Mouse (Mus musculus) spleen, adult 2 months (tissue): Measurements from ENCODE around the gene Mrps27. TPM values are rescaled to one million over a fixed set of nuclear protein-coding genes. Genes with fewer than 3 reads are reported as not detected.
"Not testable (repeated sequence)": the region's sequence is repeated elsewhere in the genome, so short reads cannot be mapped to it uniquely, and the experiment has no call there.

ENCODE experiments used
- DNase-seq, 2 experiments: peaks; one replicate each; pipeline versions ENCODE4 v3.0.0 to v3.0.0-alpha.2; 2012 to 2021; ENCODE audit warnings: low spot score in 2 of 2, low read depth in 1 of 2
- H3K27ac ChIP-seq: fragments of 200-500 bp; 2 replicates; pipeline ENCODE4 v1.5.1; 2012; ENCODE audit warnings: low read length, inconsistent platforms; ENCODE audit not compliant: insufficient read depth
- H3K27me3 ChIP-seq: fragments of 200-500 bp; 2 replicates; pipeline ENCODE4 v1.6.1; 2012; ENCODE audit warnings: mild to moderate bottlenecking, moderate library complexity, low read length, inconsistent platforms; ENCODE audit not compliant: control insufficient read depth, insufficient read depth
- H3K36me3 ChIP-seq: fragments of 200-500 bp; 2 replicates; pipeline ENCODE4 v1.6.1; 2012; ENCODE audit warnings: mild to moderate bottlenecking, low read length, inconsistent platforms; ENCODE audit not compliant: control insufficient read depth, insufficient read depth
- H3K4me1 ChIP-seq: fragments of 200-500 bp; 2 replicates; pipeline ENCODE4 v1.6.1; 2011; ENCODE audit warnings: inconsistent platforms; ENCODE audit not compliant: control insufficient read depth, insufficient read depth, insufficient read length
- H3K4me3 ChIP-seq: fragments of 200-500 bp; 2 replicates; pipeline ENCODE4 v1.5.1; 2011; ENCODE audit warnings: mild to moderate bottlenecking, inconsistent platforms; ENCODE audit not compliant: insufficient read depth, insufficient read length; ENCODE audit errors: extremely low read depth
- CTCF ChIP-seq: fragments of 200-500 bp; IDR thresholded peaks from 2 replicates; pipeline ENCODE4 v1.5.1; 2011; ENCODE audit warnings: mild to moderate bottlenecking, inconsistent platforms; ENCODE audit not compliant: insufficient read depth, insufficient read length, insufficient replicate concordance; ENCODE audit errors: extremely low read depth
- POLR2A ChIP-seq: fragments of 200-500 bp; IDR thresholded peaks from 2 replicates; pipeline ENCODE4 v1.6.1; 2011; ENCODE audit warnings: low read depth, low read length, inconsistent platforms
- WGBS: fragments of 180-500 bp; shearing (Covaris S2); methylation state at CpG from one replicate; pipeline ENCODE4 v1.1.7; 2018; 5-methylcytosine and 5-hydroxymethylcytosine counted together
- polyA plus RNA-seq: library from polyadenylated mRNA; depleted of rRNA; stranded (reverse); fragments of >200 nt; gene quantifications from 2 replicates; pipeline ENCODE4 v1.2.3, GENCODE M21; 2012

The Mrps27 gene
- polyA plus RNA-seq, 1 experiment, result 6.7 TPM

DNA sequence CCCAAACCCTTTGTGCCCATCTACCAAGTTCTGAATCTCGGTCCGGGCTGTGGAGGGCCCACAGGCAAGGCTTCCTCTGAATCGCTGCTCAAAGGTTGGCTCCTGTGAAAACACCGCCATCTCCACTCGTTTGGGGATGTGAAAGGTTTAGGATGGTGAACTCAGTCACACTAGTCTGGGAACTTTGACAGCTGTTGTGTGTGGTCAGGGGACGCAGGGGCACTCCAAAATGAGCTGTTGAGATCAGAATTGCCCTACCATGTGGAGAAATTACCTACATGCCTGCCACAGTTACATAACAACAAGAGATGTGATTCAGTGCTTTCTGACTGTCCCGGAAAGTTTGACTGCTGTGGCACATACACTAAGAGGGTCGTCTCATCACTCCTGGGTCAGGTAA, 36.2 kb upstream of the Mrps27 start:
- H3K36me3 ChIP-seq, result no peaks in the 10 kb centered on the region
- DNase-seq, result no peak
- 80% methylated on average over 8 of the region's 8 CpGs for WGBS
- H3K27me3 ChIP-seq, result no peaks in the 10 kb centered on the region
- TF ChIP-seq CTCF (no peak), POLR2A (no peak)
- H3K4me1 ChIP-seq, result no peaks in the 10 kb centered on the region
- no peak overlapping the region for H3K27ac ChIP-seq
- no peak overlapping the region for H3K4me3 ChIP-seq

DNA sequence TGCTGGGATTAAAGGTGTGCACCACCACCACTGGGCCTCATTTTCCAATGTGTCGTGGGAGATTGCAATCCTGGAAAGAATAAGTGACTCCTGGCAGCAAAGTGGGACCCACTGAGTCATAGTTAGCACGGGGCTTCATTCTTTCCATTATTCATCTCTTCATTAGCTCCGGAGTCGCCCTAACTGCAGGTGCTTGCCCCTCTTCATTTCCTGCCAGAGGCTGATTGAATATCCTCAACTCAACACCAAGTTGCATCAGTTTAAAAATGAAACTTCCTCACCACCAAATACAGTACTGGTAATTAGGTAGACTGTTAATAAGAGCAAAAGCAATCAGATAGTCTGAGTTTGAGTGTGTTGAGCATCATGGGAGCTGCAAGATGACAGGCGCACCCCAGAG, 30.5 kb upstream of the Mrps27 start:
- no peak for DNase-seq
- no peak overlapping the region for H3K27ac ChIP-seq
- H3K36me3 ChIP-seq, result no peaks in the 10 kb centered on the region
- TF ChIP-seq CTCF, result no peak
- no peak for TF ChIP-seq POLR2A
- H3K4me1 ChIP-seq, result no peaks in the 10 kb centered on the region
- WGBS, result 76% methylated on average over 5 of the region's 5 CpGs
- H3K27me3 ChIP-seq, result no peaks in the 10 kb centered on the region
- H3K4me3 ChIP-seq, result no peak overlapping the region

DNA sequence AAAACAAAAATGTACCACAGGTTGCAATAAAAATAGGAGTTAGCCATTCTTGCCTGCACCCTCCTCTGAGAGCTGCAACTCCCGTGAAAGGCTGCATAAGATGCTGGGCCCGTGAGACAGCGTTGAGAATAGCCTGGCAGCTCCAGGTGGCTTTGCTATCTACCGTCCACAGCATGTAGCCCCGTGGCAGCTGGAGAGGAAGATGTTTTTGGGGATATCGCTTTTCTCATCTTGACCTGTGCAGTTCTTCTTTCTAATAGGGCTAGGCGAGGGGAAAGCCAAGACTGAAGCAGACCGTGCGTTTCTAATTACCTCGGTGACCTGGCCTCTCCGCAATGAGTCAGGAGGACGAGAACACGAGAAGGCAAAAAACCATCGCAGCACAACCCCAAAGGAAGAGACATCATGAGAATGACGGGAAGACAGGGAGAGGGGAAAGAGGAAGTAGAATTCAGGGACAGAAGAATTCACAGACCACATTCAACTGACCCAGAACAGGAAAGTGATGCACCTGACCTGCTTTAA, 29.9 kb upstream of the Mrps27 start:
- TF ChIP-seq CTCF, result no peak
- TF ChIP-seq POLR2A, result no peak
- no peaks in the 10 kb centered on the region for H3K4me1 ChIP-seq
- WGBS, result 44% methylated on average over 15 of the region's 15 CpGs

DNA sequence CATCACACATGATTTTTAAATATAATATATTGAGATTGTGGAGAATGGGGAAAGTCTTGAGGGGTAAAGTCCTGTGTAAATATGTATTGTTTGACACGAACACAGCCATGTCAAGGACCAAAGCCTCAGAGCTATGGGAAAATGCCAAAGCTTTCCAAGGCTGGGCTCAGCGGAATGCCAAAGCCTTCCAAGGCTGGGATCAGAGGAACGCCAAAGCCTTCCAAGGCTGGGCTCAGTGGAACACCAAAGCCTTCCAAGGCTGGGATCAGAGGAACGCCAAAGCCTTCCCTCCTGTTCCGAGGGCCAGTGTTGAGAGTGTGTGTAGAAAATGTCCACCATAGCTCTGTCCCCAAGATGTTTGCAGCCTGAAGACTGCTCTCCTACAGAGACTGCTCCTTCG, 28.2 kb upstream of the Mrps27 start:
- no peak for TF ChIP-seq POLR2A
- TF ChIP-seq CTCF, result no peak
- Histone ChIP-seq H3K4me1 (no peaks in the 10 kb centered on the region), H3K27me3 (no peaks in the 10 kb centered on the region), H3K36me3 (peaks cover 14% of the 10 kb centered on the region), H3K4me3 (no peak overlapping the region), H3K27ac (no peak overlapping the region)
- 88% methylated on average over 6 of the region's 6 CpGs for WGBS
- DNase-seq, result no peak

More for the DNA sequence above, 29.9 kb upstream of the Mrps27 start:
- H3K36me3 ChIP-seq, result peaks cover 2% of the 10 kb centered on the region; the same call in 1 of the 2 replicates
- no peaks in the 10 kb centered on the region for H3K27me3 ChIP-seq
- no peak overlapping the region for H3K27ac ChIP-seq
- no peak for DNase-seq
- no peak overlapping the region for H3K4me3 ChIP-seq

DNA sequence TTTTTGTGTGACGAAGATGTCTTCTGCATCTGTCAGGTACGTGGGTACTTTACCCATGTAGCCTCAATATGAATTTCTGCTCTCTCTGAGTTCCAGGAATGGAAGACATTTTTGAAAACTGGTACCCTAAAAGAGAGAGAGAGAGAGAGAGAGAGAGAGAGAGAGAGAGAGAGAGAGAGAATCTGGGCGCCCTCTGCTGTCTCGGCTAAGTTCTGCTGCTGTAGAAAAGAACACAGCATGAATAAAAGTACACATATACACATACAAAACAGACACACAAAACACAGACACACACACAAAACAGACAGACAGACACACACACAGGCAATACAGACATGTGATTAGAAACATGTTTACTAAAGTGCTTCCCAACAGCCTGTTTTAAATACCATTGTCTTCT, 27.5 kb upstream of the Mrps27 start:
- Histone ChIP-seq H3K4me3 (no peak overlapping the region), H3K27ac (no peak overlapping the region), H3K27me3 (no peaks in the 10 kb centered on the region), H3K4me1 (no peaks in the 10 kb centered on the region), H3K36me3 (peaks cover 14% of the 10 kb centered on the region)
- DNase-seq, result no peak
- 58% methylated on average over 4 of the region's 4 CpGs for WGBS
- no peak for TF ChIP-seq POLR2A
- TF ChIP-seq CTCF, result no peak

DNA sequence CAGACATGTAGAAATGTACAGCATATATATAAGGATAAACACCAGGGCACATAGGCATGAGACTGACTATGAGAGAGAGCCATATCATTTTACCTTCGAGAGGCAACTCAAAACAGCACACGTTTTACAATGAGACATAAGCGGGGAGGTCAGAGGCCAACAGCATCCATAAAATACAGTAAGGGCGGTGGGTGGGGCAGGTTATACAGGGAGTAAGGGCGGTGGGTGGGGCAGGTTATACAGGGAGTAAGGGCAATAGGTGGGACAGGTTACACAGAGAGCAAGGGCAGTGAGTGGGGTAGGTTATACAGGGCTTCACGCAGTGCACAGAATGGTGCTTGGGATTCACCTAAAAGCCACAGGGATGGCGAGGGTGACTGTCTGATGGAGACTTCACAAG, 24.1 kb upstream of the Mrps27 start:
- 93% methylated on average over 7 of the region's 7 CpGs for WGBS
- Histone ChIP-seq H3K27ac (no peak overlapping the region), H3K4me1 (no peaks in the 10 kb centered on the region), H3K4me3 (no peak overlapping the region), H3K27me3 (no peaks in the 10 kb centered on the region), H3K36me3 (peaks cover 25% of the 10 kb centered on the region)
- TF ChIP-seq CTCF (no peak), POLR2A (no peak)
- no peak for DNase-seq

DNA sequence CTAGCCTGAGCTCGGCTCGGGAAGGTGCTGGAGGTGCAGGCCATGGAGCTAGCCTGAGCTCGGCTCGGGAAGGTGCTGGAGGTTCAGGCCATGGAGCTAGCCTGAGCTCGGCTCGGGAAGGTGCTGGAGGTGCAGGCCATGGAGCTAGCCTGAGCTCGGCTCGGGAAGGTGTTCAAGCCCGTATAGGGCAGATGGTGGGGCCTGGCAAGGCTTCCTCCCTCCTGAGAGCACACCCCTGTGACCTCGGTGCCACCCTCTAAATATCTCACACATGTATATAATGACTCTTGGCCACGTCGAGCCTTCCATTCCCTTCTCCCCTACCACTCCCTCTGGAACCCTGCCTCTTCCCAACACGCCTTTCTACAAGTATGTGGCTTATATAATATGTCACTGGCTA, 21.7 kb upstream of the Mrps27 start:
- 91% methylated on average over 13 of the region's 13 CpGs for WGBS
- peaks cover 40% of the 10 kb centered on the region for H3K36me3 ChIP-seq
- not testable (repeated sequence) for H3K4me3 ChIP-seq, H3K27me3 ChIP-seq, H3K4me1 ChIP-seq, H3K27ac ChIP-seq, DNase-seq
